ENCODE assay signal across 19 mouse cellular contexts in genomic region chr15:26774895-26775294, GRCm38 (mm10).
A peak's percentile ranks its signal among the peaks of the same experiment; 100 is the strongest.
DNase-seq lines count a peak whose midpoint lies in the region; TF ChIP-seq lines count a peak whose summit lies in the region.
"Had no signal": no experiment of that assay in that cellular context is flagged by ENCODE, and none has a peak within 500 bp of the region (broad histone marks: within the 10 kb centered on the region; RNA-seq: fewer than 3 reads in every experiment).

No protein-coding gene starts in this region.

- no peak for TF ChIP-seq POLR2A in lung, adult 2 months (IDR thresholded peaks at IDR 0.05; ENCODE audit: borderline replicate concordance, extremely low read depth, low read depth, low read length)
- no peak for TF ChIP-seq POLR2A in embryonic fibroblast, embryonic 13.5 days (IDR thresholded peaks at IDR 0.05; ENCODE audit: low read depth, low read length)

- peak overlapping the region; percentile 71 for H3K27ac ChIP-seq in embryonic fibroblast, embryonic 13.5 days (ENCODE audit: insufficient read depth, low read length)
- H3K27ac ChIP-seq: embryonic facial prominence, embryonic 10.5 days; embryonic facial prominence, embryonic 12.5 days; forebrain, embryonic 10.5 days; forebrain, embryonic 12.5 days had no signal

- WGBS in lung, adult 2 months = 82% methylated on average over 2 of the region's 2 CpGs

- DNase-seq in kidney, postnatal 14 days = peak; percentile 7
- no peak for DNase-seq in kidney, postnatal 10 days
- peak; percentile 8 for DNase-seq in lung, postnatal 25 days (ENCODE audit: low spot score)
- no peak for DNase-seq in lung, adult 2 months
- no peak for DNase-seq in urinary bladder, postnatal 4 days (ENCODE audit: low spot score in 2 of 2)
- DNase-seq: adrenal gland, adult 8-10 months; adrenal gland, postnatal 14 days; adrenal gland, postnatal 36 days; cerebellum, adult 11-12 months; cerebellum, adult 2 months; cerebellum, adult 9-10 months; cerebellum, postnatal 10 days; cerebellum, postnatal 25 days had no signal

- peaks cover 2% of the 10 kb centered on the region; the same call in 1 of the 2 replicates for H3K4me1 ChIP-seq in lung, adult 2 months (ENCODE audit: control insufficient read depth, insufficient read depth, low read length)
- peaks cover 7% of the 10 kb centered on the region; the same call in 1 of the 2 replicates for H3K4me1 ChIP-seq in embryonic fibroblast, embryonic 13.5 days (ENCODE audit: control insufficient read depth, insufficient read depth, low read length)
- H3K4me1 ChIP-seq: embryonic facial prominence, embryonic 10.5 days; embryonic facial prominence, embryonic 12.5 days; forebrain, embryonic 10.5 days; forebrain, embryonic 12.5 days had no signal

- H3K4me3 ChIP-seq in lung, adult 2 months (replicated peaks; ENCODE audit: extremely low read depth, low read depth, low read length) = no peak overlapping the region
- no peak overlapping the region for H3K4me3 ChIP-seq in embryonic fibroblast, embryonic 13.5 days (ENCODE audit: insufficient read depth, low read length)
- H3K4me3 ChIP-seq: embryonic facial prominence, embryonic 10.5 days; embryonic facial prominence, embryonic 12.5 days; erythroblast, embryonic 14.5 days; forebrain, embryonic 10.5 days; forebrain, embryonic 12.5 days had no signal

- no peak for TF ChIP-seq CTCF in lung, adult 2 months (IDR thresholded peaks at IDR 0.05; ENCODE audit: insufficient read depth, low read length)
- no peak for TF ChIP-seq CTCF in embryonic fibroblast, embryonic 13.5 days (IDR thresholded peaks at IDR 0.05; ENCODE audit: borderline replicate concordance, insufficient read depth, low read length)

Comparison
In these comparisons a context has a peak if more than half of its experiments do, and no peak if none do; other contexts are left out.
1. DNase-seq: peak in kidney, postnatal 14 days (single experiment) and lung, postnatal 25 days (single experiment); none in kidney, postnatal 10 days (single experiment), lung, adult 2 months (single experiment) and urinary bladder, postnatal 4 days (0 of 2).